Mouse (Mus musculus) heart, postnatal 14 days (tissue): ENCODE results near the gene Gm49673. TPM values are rescaled to one million over a fixed set of nuclear protein-coding genes. Genes with fewer than 3 reads are reported as not detected.
A peak's percentile ranks its signal among the peaks of the same experiment; 100 is the strongest.
"Not testable (repeated sequence)": the region's sequence is repeated elsewhere in the genome, so short reads cannot be mapped to it uniquely, and the experiment has no call there.

ENCODE experiments used
- DNase-seq, 2 experiments: peaks; one replicate each; pipeline ENCODE4 v3.0.0; 2021 to 2022
- intact Hi-C: fragments of 180-260 bp; cut with DNase I; formaldehyde crosslinking; loops from one replicate; pipeline ENCODE4 v1.15.1; 2025
- long read RNA-seq, 2 experiments: library from polyadenylated mRNA; stranded (forward); transcript quantifications; one replicate each; pipeline ENCODE4 v2.0.0; 2021
- total RNA-seq, 2 experiments: library from RNA; stranded (reverse); gene quantifications; 2 replicates each; pipeline ENCODE4 v1.2.3; 2021

The Gm49673 gene
- total RNA-seq, result under 1 TPM in 1 of 2 experiments, not detected in 1; 0.10 TPM
- long read RNA-seq, experiment 1, partial matches to known transcripts, result 5 of 8 reads
- long read RNA-seq, experiment 1, other reads (novel, unspliced or antisense), result 3 of 8 reads
- long read RNA-seq, experiment 2, partial matches to known transcripts, result 10 of 12 reads
- long read RNA-seq, experiment 2, other reads (novel, unspliced or antisense), result 2 of 12 reads

DNA sequence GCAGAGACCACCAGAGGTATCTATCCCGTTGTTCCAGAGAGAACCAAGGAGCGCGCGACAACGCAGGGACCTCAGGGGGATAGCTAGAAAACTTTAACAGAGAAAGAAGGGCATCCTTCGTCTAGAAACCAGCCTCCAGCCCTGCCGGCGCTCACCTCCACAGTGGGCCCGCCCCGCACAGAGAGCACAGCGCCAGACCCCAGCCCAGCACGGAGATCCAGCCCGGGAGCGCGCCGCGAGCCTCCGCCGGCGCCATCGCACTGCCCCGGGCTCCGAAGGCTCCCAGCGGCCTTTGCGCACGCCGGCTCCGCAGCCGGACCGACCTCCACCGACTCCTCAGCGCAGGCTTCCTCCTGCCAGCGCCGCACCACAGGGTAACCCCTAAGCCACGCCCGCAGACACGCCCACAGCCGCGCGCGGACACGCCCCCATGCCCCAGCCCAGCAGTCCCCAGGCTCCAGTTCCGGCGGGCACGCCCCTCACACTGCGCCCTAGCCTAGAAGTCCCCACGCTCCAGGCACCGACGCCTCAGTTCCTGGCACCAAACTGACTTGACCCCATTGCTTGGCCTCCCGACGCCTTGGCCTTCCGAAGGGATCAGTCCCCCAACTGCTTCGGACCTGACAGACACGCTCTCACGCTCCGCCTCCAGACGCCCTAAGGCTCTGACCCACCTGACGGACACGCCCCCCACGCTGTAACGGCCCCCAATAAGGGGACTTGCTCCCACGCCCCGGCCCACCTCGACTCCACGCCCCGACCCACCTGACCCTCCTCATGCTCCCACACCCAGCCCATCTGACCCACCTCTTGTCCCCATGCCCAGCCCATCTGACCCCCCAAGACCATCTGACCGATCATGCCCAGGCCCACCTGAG, at the start of gene Gm49673, which contains the start of gene Rnaset2a:
Gene Gm49673, minus strand, starts transcription at position 350 of the 878 bp plus-strand sequence.
Gene Rnaset2a, minus strand, starts transcription at position 659 of the 878 bp plus-strand sequence.
- peak; percentile 33 to 37 for DNase-seq
- intact Hi-C loops, result not testable (repeated sequence)

DNA sequence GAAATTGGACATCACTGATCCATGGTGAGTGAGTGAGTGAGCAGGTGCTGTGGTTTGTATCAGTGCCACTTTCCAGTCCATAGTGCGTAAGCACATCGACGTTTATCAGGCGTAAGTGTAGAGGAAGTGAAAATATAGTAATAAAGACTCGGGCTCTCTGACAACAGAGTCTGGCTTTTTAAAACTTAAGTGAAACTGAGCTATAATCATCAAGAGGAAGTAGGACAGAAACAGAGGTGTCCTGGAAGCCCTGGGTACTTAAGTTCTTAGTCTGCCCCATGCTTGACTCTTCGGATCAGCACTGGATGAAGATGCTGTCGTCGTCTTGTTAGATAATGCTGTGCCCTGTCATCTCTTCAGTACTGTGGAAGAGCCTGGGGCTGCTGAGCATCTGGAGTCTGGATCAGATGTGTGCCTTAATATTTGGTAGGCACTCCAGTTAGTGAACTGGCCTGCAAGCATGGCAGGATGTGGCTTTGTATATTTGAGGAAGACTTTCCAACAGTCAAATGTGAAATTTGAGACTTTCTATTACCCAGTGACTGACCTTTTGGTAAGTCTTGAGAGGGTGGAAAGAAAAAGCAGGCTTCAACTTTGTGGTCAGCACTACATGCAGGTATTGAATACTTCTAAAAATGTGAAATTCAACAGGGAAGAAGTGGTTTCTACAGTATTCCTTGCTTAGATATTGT, 48.2 kb upstream of the Gm49673 start:
- DNase-seq, result no peak
- intact Hi-C loops, result no loop called here

DNA sequence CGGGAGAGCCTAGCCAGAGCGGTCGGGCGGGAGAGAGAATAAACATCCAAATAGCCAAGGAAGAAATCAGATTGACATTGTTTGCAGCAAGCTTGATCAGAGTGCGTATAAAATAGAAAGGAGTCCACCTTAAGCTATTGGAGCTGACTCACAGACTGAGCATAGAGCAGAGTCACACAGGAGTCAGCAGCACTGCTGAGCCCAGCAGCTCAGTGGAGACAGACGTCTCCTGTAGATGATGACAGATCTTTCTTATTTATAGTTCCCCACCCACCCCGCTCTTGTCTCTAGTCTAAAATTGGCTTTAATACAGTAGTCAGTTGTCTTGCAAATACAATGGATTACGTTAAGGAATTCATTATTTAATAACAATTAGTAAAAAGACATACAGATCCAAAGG, 46.1 kb upstream of the Gm49673 start:
- intact Hi-C loops, result no loop called here
- no peak for DNase-seq

DNA sequence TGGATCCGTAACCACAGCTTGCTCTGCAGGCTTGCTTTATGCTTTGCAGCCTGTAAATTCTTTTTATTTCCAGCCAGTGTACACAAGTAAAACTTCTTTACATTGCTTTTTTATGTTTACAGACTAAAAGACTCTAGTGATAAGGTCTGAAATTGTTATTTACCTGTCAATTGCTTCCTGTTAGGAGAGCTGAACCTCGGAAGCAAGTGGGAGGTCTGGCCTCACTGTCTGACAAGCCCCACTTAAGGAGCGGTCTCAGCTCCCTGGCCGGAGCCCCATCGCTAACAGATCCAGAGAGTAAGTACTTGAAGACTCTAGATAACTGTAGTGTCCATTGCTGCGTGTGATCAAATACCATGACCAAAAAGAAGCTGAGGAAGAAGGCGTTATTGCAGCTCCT, 36.6 kb upstream of the Gm49673 start:
- DNase-seq, result no peak
- intact Hi-C loops, result no loop called here

DNA sequence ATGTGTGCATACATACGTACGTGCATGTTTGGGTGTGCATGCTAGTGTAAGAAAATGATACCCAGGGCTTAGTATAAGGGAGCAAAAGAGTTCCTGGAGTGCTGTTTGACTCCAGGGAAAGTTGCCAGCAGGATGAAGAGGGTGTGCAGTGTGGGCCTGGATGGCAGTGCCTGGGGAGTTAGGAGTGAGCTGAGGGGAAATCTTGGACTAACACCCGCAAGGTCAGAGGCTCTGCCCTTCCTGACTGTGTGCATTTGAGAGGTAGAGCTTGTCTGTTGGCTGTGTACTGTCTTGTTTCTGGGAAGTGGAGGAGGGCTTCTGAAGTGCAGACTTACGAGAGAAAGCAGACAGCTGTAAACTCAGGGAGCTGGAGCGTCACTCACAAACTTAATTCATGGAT, 36.2 kb upstream of the Gm49673 start:
- DNase-seq, result no peak
- intact Hi-C loops, result no loop called here

DNA sequence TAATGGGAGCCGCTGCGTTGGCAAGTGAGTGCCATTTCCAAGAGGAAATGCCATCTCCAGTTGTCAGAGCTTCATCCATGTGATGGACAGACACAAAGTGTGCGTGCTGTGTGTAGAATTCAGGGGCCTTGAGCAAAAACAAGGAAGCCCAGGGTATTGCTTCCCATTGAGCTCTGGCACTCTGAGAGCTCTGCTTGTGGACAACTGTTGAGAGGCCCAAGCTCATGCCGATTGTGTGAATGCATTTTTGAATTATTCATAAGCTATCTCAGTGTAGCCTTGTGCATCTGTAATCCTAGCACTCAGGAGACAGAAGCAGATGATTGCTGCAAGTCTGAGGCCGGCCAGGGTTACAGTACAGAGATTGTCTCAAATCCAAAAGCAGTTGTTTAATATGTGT, 29.5 kb upstream of the Gm49673 start:
- no peak for DNase-seq
- intact Hi-C loops, result no loop called here

DNA sequence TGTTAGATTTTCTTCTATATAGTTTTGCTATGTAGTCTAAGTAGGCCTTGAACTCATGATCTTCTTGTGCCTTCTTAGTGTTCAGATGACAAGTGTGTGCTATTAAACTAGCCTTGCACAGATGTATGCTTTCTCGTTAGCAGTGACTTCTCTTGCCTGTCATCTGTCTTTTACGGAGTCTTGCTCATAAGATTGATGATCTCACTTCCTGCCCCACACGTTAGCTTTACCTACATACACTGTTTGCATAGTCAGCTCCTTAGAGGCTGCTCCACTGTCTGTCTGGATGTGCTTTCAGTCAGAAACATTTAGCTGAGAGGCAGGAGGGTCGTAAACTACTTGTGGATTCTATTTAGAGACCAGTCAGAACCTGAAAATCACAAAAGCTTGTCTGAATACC, 23.5 kb upstream of the Gm49673 start:
- intact Hi-C loops, result no loop called here
- DNase-seq, result no peak

DNA sequence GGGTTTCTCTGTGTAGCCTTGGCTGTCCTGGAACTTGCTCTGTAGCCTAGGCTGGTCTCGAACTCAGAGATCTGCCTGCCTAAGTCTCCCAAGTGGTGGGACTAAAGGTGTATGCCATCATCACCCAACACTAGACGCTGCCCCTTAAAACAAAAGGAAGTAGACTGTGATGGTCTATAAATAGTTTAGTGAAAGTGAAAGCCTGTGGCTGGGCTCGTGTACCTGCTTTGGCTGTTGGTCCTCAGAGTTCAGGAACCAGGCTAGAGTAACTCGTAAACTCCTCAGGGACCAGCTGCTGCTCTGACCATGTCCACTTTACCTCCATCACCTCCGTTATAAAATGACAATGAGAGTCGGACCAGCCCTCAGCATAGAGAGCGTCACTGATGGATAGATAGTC, 22.7 kb upstream of the Gm49673 start:
- no peak for DNase-seq
- intact Hi-C loops, result no loop called here

DNA sequence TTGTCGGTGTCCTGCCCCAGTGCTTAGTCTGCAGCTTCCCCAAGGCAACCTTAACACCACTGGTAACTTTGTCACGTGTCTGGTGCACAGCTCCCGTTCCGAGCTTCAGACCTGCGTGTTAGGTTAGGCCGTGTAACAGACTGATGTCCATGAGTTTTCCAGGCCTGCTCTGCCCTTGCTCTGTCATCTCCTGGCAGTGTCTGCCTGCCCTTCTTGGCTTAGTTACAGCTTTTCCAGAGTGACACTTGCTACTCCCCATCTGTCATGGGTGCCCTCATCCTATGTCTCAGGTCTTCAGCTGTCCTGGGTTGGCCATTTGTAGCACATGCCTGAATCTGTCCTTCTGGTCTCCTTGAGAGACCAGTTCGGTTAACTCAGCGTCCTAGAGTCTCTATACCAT, 19.8 kb upstream of the Gm49673 start:
- DNase-seq, intact Hi-C loops: not testable (repeated sequence)

DNA sequence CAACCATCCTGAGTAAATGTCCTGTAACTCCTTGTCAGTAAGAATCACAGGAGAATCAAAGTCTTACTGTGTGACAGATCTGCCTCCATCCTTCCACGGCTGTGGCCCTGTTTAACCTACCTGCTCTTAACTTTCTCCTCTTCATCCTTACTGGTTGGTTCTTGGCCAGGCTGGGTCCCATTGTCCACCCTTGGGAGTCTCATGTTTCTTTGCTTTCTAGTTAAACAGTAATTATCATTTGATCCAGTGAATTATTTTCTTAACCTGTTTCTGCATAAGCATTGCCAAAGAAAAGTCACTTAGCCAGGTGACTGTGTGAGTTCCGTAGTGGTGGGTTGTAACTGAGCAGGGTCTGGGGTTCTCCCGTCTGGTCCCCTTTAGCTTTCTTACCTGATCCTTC, 18.9 kb upstream of the Gm49673 start:
- DNase-seq, intact Hi-C loops: not testable (repeated sequence)

DNA sequence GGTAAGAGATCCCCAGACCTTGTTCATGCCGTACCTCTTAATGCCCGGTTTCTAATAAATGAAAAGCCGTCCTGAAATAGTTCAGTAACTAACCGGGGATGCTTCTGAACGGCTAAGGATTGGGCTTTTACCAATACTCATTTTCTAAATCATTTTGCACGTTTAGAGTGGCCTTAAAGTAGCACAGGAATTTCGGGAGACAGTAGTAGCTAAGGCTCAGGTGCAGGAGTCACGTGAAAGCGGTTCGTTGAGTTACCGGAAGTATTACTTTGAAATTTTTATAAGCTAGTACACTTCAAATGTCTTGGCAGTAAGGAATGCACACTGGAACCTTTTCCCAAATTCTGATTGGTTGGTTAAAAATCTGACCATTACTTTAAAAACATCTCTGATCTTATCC, 18.4 kb upstream of the Gm49673 start:
- intact Hi-C loops, DNase-seq: not testable (repeated sequence)

DNA sequence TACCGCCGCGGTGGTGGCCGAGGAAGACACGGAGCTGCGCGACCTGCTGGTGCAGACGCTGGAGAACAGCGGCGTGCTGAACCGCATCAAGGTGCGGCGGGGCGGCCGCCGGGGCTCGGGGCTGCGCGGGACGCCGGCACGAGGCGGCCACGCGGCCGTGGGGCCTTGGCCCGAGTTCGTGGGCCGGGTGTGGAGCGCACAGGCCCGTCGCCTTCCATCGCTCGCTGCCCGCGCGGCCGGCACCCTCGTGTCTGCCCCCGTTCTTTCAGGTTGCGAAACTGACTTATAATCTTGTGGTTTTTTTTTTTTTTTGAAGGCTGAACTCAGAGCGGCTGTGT, 18.0 kb upstream of the Gm49673 start:
- intact Hi-C loops, result not testable (repeated sequence)
- DNase-seq, result peak; percentile 8 to 46

DNA sequence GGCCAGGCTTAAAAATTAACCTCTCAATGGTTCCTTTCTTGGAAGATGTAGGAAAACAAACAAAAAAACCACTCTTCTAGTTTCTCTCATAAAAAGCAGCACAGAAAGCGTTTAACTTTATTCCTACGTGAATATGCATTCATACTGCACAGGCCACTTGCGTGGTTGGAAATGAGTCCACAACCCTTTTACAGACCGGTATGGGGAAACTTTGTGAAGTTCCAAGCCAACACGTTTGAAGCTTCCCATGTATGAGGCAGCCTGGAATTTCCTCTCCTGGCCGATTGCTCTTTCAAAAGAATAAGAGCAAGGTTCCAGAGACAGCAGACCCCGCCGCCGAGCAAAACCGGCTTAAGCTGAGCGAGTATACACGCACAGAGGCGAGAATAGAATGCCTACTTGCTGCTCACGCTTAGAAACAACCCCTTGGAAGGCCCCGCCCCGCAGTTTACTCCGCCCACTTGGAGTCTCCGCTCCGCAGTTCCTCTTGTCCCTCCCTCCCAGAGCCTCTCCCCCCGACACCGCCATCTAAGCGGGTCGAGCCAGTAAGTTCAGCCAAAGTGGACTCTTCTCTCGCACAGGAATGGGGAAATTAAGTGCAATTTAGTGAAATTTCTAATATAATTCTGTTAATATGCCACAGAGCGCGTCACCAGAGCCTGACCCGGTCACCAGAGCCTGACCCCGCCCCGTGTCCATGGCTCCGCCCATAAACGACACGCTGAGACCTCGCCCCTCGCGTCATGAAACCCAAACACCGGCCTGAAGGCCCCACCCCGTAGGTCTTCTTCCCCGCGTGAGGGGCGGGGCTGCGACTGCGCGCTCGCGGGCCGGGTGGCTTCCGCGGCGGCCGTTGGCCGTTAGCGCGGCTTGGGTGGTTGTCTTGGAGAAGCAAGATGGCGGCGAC, 17.4 kb upstream of the Gm49673 start, which contains the start of gene Fgfr1op:
Gene Fgfr1op, plus strand, starts transcription at position 801 of the 907 bp plus-strand sequence.
- peak; percentile 51 to 61 for DNase-seq
- intact Hi-C loops, result not testable (repeated sequence)

DNA sequence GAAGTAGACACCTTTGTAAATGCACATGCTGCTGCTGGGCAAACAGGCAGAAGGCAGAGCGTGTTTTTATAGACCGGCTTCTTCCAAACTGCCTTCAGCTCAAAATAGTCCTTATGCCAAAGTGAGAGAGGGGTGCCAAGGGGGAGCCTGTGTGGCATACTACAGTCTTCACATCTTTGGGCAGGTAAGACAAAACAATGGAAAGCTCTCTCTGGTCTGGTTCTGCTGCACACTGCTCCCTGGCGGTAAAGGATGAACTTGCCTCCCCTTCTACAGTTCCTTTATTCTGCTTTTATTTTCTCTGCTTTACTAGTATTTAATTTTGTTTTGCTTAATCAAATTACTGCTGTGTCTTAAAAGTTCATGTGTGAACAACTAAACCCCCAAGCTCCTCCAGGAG, 13.4 kb upstream of the Gm49673 start:
- intact Hi-C loops, result not testable (repeated sequence)
- DNase-seq, result peak; percentile 36 to 52

DNA sequence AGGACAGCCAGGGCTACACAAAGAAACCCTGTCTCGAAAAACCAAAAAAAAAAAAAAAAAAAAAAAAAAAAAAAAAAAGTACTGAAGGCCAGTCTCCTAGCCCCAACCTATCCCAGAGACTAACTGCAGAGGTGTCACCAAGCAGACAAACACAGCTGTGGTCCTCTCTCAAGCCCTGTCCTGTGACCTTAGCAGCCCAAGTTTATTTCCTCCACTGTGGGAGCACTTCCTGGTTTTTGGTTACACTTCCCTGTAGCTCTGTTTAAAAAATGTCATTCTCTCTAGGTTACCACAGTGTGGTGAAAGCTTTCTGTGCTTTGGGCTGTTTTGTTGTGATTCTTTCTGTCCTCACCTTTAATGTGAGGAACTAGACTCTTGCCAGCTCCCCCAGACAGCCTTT, 11.0 kb upstream of the Gm49673 start:
- intact Hi-C loops, DNase-seq: not testable (repeated sequence)

DNA sequence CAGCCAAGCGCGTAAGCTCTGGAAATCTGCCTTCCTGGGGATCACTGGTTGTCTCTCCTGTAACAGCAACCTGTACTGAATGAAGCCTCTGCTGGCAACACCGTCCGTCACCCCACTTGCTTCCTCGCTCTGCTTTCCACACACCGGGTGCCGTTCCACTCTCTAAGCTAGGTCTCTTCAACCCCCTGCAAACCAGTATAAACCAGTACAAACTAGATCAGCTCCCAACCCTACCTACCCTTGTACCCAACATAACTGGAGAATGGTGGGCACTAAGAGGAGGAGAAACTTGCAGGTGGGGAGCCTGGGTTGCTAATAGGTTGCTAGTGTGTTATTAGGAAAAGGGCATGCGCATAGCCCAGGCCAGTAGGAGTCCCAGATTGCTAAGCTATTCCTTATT, 8.4 kb upstream of the Gm49673 start:
- DNase-seq, intact Hi-C loops: not testable (repeated sequence)

DNA sequence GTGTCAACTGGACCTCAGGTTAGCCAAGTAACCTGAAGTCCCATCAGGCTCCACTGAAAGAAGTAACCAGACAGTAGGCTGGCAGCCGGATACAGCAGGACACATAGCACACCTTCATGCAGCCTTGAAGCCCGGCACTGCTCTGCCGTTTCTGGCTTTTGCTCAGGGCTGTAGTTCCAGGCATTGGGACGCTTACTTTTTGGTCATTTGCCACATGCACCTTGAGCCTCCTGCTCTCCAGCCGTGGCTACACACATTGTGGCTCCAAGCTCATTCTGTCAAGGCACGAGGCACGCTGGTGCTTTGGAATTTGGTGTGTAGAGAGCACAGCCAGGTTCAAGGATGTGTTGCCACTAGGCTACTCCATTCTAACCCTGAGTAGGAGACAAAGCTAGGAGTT, 7.4 kb upstream of the Gm49673 start:
- DNase-seq, intact Hi-C loops: not testable (repeated sequence)

DNA sequence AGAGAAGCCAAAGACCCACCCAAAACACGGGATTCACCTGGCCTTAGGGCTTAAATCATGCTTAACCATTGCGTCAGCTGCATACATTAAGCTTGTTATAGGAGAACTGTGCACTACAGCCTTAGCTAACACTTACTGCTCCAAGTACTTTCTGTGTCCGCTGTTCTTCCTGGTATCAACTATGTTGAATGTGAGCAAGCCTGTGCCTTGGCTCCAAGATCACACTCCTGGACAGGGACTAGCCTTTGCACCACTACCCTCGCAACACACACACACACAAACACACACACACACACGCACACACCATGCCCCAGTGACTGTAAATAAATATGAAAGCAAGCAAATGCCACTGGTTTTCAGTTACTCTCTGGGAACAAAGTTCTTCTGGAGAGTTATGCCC, 657 bp downstream of the Gm49673 start:
- DNase-seq, intact Hi-C loops: not testable (repeated sequence)

DNA sequence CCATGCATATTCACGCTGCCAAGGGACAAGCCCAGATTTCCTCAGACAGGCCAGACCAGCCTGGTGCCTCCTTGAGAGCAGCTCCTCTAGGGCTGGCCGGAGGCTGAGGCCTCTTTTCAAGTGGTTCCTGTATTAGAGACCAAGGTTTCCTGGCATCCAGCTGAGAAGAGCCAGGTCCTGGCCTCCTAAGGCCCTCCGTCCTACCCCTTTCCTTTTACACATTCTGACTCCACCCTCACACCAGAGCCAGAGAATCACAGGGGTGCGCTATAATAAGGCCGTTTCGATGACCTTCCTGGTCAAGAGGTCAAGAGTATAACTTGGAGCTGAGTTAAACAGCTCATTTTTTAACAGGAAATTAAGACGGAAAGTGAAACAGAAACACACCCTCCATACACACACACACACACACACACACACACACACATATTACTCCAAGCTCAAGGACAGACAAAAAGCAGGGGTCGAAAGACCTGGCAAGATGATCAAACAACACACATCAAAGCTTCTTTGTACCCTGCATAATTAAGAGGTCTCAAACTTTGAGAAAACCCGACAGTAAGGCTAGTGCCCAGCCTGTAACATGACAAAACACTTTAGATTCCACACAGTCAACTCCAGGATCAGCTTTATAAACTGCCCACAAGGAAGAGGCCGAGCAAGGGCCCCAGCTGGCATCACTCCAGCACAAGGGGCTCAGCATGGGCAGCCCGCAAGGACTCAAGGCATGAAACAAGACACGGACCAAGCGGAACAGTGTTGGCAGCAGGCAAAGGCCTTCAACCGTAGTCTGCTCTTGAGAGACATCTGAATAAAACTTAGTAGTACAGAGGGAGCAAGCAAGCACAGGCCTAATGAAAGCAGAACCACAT, 3.5 kb downstream of the Gm49673 start:
- intact Hi-C loops, result not testable (repeated sequence)
- peak; percentile 16 to 29 for DNase-seq
